Mouse (Mus musculus): ENCODE measurements around the gene Ms4a2. TPM values are rescaled to one million over a fixed set of nuclear protein-coding genes. Genes with fewer than 3 reads are reported as not detected.

The Ms4a2 gene
- polyA plus RNA-seq (2016; fragmentation: Nextera tagmentation; extraction: Ambion mirVana) = not detected in 2 replicates

- Histone ChIP-seq H3K4me3 (no peak within 1 kb of the TSS), H3K36me3 (no peaks in the 10 kb centered on the region), H3K27ac (ENCODE audit: poor library complexity, severe bottlenecking) (no peak within 1 kb of the TSS), H3K9me3 (replicated peaks) (no peaks in the 10 kb centered on the region), H3K27me3 (replicated peaks) (no peaks in the 10 kb centered on the region), H3K4me1 (replicated peaks) (no peaks in the 10 kb centered on the region), H3K4me2 (no peak within 1 kb of the TSS), H3K9ac (no peak within 1 kb of the TSS)
- 78% methylated on average over 2 of the region's 2 CpGs for WGBS
- no peak for ATAC-seq (ENCODE audit: insufficient number of reproducible peaks, low FRiP score)
Observed at GRCm38 (mm10) chr19:11623551-11623950, at the start of gene Ms4a2. Gene Ms4a2 (minus strand): TSS chr19:11623719.

- H3K9me3 ChIP-seq (replicated peaks) = no peaks in the 10 kb centered on the region
Observed at GRCm38 (mm10) chr19:11661562-11661961, 38.0 kb upstream of the Ms4a2 start.

DNA sequence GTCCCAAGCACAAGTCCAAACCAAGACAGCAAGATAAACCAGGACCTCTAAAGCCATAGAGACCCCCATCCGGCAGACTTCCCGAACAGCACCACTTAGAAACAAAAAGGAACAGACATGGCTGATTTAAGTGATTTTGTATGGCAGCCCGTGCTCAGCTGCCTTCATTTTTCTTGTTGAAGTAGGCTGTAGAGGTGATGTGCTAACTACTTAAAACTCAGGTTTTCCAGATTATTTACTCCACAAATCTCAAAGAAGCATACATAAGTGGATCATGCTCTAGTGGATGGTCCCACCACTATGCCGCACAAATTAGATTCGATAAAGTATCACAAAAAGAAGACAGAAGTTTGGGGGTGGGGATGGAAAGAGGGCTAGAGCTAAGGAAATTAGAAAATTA is 36.9 kb upstream of the Ms4a2 start, which contains the start of gene Oosp2:
TSS of gene Oosp2 (minus strand) at position 101 of the 400 bp plus-strand sequence.
- no peak within 1 kb of the TSS for H3K27ac ChIP-seq (ENCODE audit: poor library complexity, severe bottlenecking)
- no peaks in the 10 kb centered on the region for H3K4me1 ChIP-seq (replicated peaks)
- ATAC-seq (ENCODE audit: insufficient number of reproducible peaks, low FRiP score) = no peak
- H3K36me3 ChIP-seq = no peaks in the 10 kb centered on the region
- no peaks in the 10 kb centered on the region for H3K27me3 ChIP-seq (replicated peaks)
- H3K4me3 ChIP-seq = no peak within 1 kb of the TSS
- no peak within 1 kb of the TSS for H3K4me2 ChIP-seq
- no peak within 1 kb of the TSS for H3K9ac ChIP-seq
- H3K9me3 ChIP-seq (replicated peaks) = no peaks in the 10 kb centered on the region
- 78% methylated on average over 5 of the region's 5 CpGs for WGBS

More at GRCm38 (mm10) chr19:11661562-11661961, 38.0 kb upstream of the Ms4a2 start:
- ATAC-seq (ENCODE audit: insufficient number of reproducible peaks, low FRiP score) = no peak
- H3K4me2 ChIP-seq = no peak overlapping the region
- no peak overlapping the region for H3K9ac ChIP-seq
- H3K4me1 ChIP-seq (replicated peaks) = no peaks in the 10 kb centered on the region
- no peak overlapping the region for H3K27ac ChIP-seq (ENCODE audit: poor library complexity, severe bottlenecking)
- no peak overlapping the region for H3K4me3 ChIP-seq
- no peaks in the 10 kb centered on the region for H3K36me3 ChIP-seq
- H3K27me3 ChIP-seq (replicated peaks) = no peaks in the 10 kb centered on the region

DNA sequence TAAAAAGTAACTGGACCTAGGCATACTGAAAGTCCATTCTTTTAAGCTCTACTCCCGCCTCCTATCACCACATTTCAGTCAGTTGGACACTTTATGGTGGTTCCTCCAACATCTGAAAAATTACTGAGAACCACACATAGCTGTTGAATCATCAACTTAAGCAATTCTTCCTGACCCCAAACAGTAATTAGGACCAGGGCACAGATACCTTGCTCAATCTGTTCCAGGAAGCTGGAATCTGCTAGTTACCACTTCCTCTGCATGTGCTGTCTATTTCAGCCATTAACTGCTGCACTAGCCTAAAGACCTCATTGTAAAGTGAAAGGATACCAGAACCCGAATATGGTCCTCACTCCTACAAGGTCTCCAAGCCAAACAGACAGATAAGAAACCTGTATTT is 35.6 kb upstream of the Ms4a2 start:
- Histone ChIP-seq H3K27me3 (replicated peaks) (no peaks in the 10 kb centered on the region), H3K27ac (ENCODE audit: poor library complexity, severe bottlenecking) (no peak overlapping the region), H3K4me3 (no peak overlapping the region), H3K9me3 (replicated peaks) (no peaks in the 10 kb centered on the region), H3K4me2 (no peak overlapping the region), H3K4me1 (replicated peaks) (no peaks in the 10 kb centered on the region), H3K36me3 (no peaks in the 10 kb centered on the region), H3K9ac (no peak overlapping the region)
- no peak for ATAC-seq (ENCODE audit: insufficient number of reproducible peaks, low FRiP score)
- 61% methylated on average over 2 of the region's 2 CpGs for WGBS

GRCm38 (mm10) chr19:11649564-11649963 is 26.0 kb upstream of the Ms4a2 start:
- no peak overlapping the region for H3K9ac ChIP-seq
- 71% methylated on average over 4 of the region's 4 CpGs for WGBS
- H3K9me3 ChIP-seq (replicated peaks) = no peaks in the 10 kb centered on the region
- no peaks in the 10 kb centered on the region for H3K36me3 ChIP-seq
- H3K4me1 ChIP-seq (replicated peaks) = no peaks in the 10 kb centered on the region
- H3K4me3 ChIP-seq = no peak overlapping the region
- H3K27me3 ChIP-seq (replicated peaks) = no peaks in the 10 kb centered on the region
- H3K4me2 ChIP-seq = no peak overlapping the region
- no peak for ATAC-seq (ENCODE audit: insufficient number of reproducible peaks, low FRiP score)
- H3K27ac ChIP-seq (ENCODE audit: poor library complexity, severe bottlenecking) = no peak overlapping the region

DNA sequence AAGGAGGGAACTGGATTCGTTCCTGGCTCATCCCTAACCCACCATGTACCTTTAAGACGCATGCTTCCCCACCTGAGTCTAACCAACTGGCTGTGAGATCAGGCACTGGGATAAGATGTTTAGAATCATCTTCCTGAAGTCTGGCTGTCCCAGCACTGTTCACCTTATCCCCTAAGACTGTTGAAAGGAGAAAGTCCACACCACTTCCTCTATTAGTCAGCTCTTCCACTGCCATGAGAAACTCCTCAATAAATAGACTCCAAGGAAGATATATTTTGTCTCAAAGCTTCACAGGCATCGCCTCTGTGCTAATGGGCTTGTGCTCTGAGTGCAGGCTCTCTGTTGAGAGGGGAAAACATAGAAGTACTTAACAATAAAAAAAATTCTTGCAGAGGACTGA is 22.6 kb upstream of the Ms4a2 start:
- H3K36me3 ChIP-seq = no peaks in the 10 kb centered on the region
- H3K4me3 ChIP-seq = no peak overlapping the region
- 73% methylated on average over 3 of the region's 3 CpGs for WGBS
- no peak overlapping the region for H3K27ac ChIP-seq (ENCODE audit: poor library complexity, severe bottlenecking)
- H3K9ac ChIP-seq = no peak overlapping the region
- ATAC-seq (ENCODE audit: insufficient number of reproducible peaks, low FRiP score) = no peak
- H3K4me1 ChIP-seq (replicated peaks) = no peaks in the 10 kb centered on the region
- H3K27me3 ChIP-seq (replicated peaks) = no peaks in the 10 kb centered on the region
- 0 out of 2 replicates have a peak, but pooled peaks cover 3% of the 10 kb centered on the region for H3K9me3 ChIP-seq (replicated peaks)
- no peak overlapping the region for H3K4me2 ChIP-seq

DNA sequence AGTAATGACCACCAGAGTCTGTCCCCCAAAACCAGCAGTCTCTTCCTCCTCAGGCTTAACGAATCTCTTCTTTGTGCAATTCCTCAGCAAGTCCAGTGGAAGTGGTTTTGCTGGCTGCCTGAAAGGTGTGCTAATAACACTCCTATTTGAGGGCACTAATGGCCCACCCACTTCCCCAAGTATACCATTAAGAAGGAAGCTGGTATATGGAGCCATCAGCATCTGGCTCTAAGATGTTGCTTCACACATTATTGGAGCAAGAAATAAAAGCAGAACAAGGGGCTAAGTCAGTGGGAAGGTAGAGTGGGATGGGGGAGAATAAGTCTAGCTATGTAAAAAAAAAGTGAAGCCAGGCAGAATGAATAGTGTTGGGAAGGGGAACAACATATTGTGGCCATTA is 17.2 kb upstream of the Ms4a2 start, which contains the start of gene Ms4a3:
TSS of gene Ms4a3 (minus strand) at position 120 of the 400 bp plus-strand sequence.
- Histone ChIP-seq H3K27me3 (replicated peaks) (no peaks in the 10 kb centered on the region), H3K4me1 (replicated peaks) (no peaks in the 10 kb centered on the region), H3K36me3 (no peaks in the 10 kb centered on the region), H3K4me2 (no peak within 1 kb of the TSS), H3K9ac (no peak within 1 kb of the TSS), H3K27ac (ENCODE audit: poor library complexity, severe bottlenecking) (no peak within 1 kb of the TSS), H3K4me3 (no peak within 1 kb of the TSS), H3K9me3 (replicated peaks) (0 out of 2 replicates have a peak, but pooled peaks cover 3% of the 10 kb centered on the region)
- no peak for ATAC-seq (ENCODE audit: insufficient number of reproducible peaks, low FRiP score)
- 59% methylated on average over 1 of the region's 1 CpGs for WGBS

GRCm38 (mm10) chr19:11639038-11639437 is 15.5 kb upstream of the Ms4a2 start:
- H3K36me3 ChIP-seq = no peaks in the 10 kb centered on the region
- no peak overlapping the region for H3K27ac ChIP-seq (ENCODE audit: poor library complexity, severe bottlenecking)
- H3K9me3 ChIP-seq (replicated peaks) = 0 out of 2 replicates have a peak, but pooled peaks cover 3% of the 10 kb centered on the region
- H3K9ac ChIP-seq = no peak overlapping the region
- no peaks in the 10 kb centered on the region for H3K27me3 ChIP-seq (replicated peaks)
- no peaks in the 10 kb centered on the region for H3K4me1 ChIP-seq (replicated peaks)
- H3K4me3 ChIP-seq = no peak overlapping the region
- ATAC-seq (ENCODE audit: insufficient number of reproducible peaks, low FRiP score) = no peak
- 62% methylated on average over 4 of the region's 4 CpGs for WGBS
- H3K4me2 ChIP-seq = no peak overlapping the region

- no peak overlapping the region for H3K4me2 ChIP-seq
- ATAC-seq (ENCODE audit: insufficient number of reproducible peaks, low FRiP score) = no peak
- WGBS = 41% methylated on average over 5 of the region's 5 CpGs
- H3K27me3 ChIP-seq (replicated peaks) = no peaks in the 10 kb centered on the region
- H3K27ac ChIP-seq (ENCODE audit: poor library complexity, severe bottlenecking) = no peak overlapping the region
- no peaks in the 10 kb centered on the region for H3K4me1 ChIP-seq (replicated peaks)
- no peak overlapping the region for H3K4me3 ChIP-seq
- H3K9me3 ChIP-seq (replicated peaks) = no peaks in the 10 kb centered on the region
- no peak overlapping the region for H3K9ac ChIP-seq
- no peaks in the 10 kb centered on the region for H3K36me3 ChIP-seq
Observed at GRCm38 (mm10) chr19:11635572-11635971, 12.1 kb upstream of the Ms4a2 start.

DNA sequence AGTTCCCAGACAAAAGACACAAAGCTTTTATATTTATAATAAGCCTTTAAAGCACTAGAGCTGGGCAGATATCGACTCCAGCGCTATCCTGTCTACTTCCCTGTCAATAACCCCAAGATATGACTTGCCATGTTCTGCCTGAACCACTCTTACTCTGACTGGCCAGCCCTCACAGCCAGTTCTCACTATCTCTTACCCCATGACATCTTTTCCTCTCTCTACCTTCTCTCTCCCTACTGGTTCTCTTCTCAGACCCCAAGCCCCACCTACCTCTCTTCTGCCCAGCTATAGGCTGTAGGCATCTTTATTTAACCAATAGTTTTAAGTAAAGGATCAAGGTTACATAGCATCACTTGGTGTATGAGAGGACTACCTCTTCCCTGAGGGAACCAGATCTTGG is 10.8 kb upstream of the Ms4a2 start:
- H3K27ac ChIP-seq (ENCODE audit: poor library complexity, severe bottlenecking) = no peak overlapping the region
- 73% methylated on average over 2 of the region's 2 CpGs for WGBS
- ATAC-seq (ENCODE audit: insufficient number of reproducible peaks, low FRiP score) = no peak
- no peaks in the 10 kb centered on the region for H3K27me3 ChIP-seq (replicated peaks)
- no peaks in the 10 kb centered on the region for H3K4me1 ChIP-seq (replicated peaks)
- H3K9me3 ChIP-seq (replicated peaks) = no peaks in the 10 kb centered on the region
- H3K9ac ChIP-seq = no peak overlapping the region
- H3K4me3 ChIP-seq = no peak overlapping the region
- H3K4me2 ChIP-seq = no peak overlapping the region
- H3K36me3 ChIP-seq = no peaks in the 10 kb centered on the region

DNA sequence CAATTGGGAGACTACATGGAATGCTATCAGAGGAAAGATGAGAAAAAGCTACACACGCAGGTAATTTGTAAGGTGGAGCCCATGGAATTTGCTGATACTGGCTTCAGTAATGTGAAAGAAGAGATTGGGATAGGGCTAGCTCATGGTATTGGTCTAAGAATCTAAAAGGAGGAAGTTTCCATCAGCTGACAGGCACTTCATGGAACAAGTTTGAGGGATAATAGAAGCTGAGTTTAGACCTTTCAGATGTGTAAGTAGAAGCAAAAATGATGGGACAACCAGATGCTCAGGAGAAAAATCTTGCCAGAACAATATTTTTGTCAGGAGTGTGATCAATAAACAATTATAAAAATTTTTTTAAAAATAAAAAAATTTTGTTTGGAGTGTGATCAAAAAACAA is 10.2 kb upstream of the Ms4a2 start:
- no peaks in the 10 kb centered on the region for H3K36me3 ChIP-seq
- H3K4me2 ChIP-seq = no peak overlapping the region
- 65% methylated on average over 1 of the region's 1 CpGs for WGBS
- H3K27ac ChIP-seq (ENCODE audit: poor library complexity, severe bottlenecking) = no peak overlapping the region
- H3K9me3 ChIP-seq (replicated peaks) = no peaks in the 10 kb centered on the region
- no peaks in the 10 kb centered on the region for H3K27me3 ChIP-seq (replicated peaks)
- no peak for ATAC-seq (ENCODE audit: insufficient number of reproducible peaks, low FRiP score)
- H3K4me3 ChIP-seq = no peak overlapping the region
- no peak overlapping the region for H3K9ac ChIP-seq
- H3K4me1 ChIP-seq (replicated peaks) = no peaks in the 10 kb centered on the region

GRCm38 (mm10) chr19:11625231-11625630 is 1.7 kb upstream of the Ms4a2 start:
- WGBS = 74% methylated on average over 5 of the region's 5 CpGs
- Histone ChIP-seq H3K27me3 (replicated peaks) (no peaks in the 10 kb centered on the region), H3K9ac (no peak overlapping the region), H3K27ac (ENCODE audit: poor library complexity, severe bottlenecking) (no peak overlapping the region), H3K4me2 (no peak overlapping the region), H3K4me1 (replicated peaks) (no peaks in the 10 kb centered on the region), H3K4me3 (no peak overlapping the region), H3K9me3 (replicated peaks) (no peaks in the 10 kb centered on the region), H3K36me3 (no peaks in the 10 kb centered on the region)
- no peak for ATAC-seq (ENCODE audit: insufficient number of reproducible peaks, low FRiP score)
